Mouse (Mus musculus) induced T-regulatory cell, adult 2 months (primary cell): ENCODE measurements around the gene Fam155a.
"Not testable (repeated sequence)": the region's sequence is repeated elsewhere in the genome, so short reads cannot be mapped to it uniquely, and the experiment has no call there.

Source experiments
- DNase-seq: peaks from one replicate; pipeline ENCODE4 v3.0.0-alpha.2; 2012; ENCODE audit warnings: low read depth

Gene Fam155a

DNA sequence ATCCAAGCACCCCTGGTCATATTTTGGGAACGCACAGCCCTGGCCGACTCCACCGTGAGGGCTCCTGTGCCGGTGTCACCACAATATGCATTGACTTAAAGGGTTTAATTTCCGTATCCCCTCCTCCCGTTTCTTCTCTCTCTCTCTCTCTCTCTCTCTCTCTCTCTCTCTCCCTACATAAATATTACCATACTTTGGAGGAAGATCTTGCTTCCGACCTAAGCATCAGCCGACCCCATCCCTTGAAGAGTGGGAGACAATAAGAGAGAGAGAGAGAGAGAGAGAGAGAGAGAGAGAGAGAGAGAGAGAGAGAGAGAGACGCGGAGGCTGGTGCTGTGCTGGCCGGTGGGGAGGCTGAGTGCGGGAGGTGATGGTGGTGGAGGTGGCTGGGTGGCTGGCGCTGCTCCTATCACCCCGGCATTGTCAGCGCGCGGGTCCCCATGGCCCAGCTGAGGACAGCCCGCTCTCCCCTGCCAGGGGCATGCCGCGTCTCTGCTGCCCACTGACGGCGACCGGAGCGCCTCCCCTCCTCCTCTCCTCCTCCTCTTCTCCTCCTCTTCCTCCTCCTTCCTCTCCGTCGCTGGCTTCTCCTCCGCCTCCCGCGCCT is at the start of gene Fam155a:
TSS of gene Fam155a (minus strand) at position 163 of the 607 bp plus-strand sequence.
- DNase-seq, result no peak

DNA sequence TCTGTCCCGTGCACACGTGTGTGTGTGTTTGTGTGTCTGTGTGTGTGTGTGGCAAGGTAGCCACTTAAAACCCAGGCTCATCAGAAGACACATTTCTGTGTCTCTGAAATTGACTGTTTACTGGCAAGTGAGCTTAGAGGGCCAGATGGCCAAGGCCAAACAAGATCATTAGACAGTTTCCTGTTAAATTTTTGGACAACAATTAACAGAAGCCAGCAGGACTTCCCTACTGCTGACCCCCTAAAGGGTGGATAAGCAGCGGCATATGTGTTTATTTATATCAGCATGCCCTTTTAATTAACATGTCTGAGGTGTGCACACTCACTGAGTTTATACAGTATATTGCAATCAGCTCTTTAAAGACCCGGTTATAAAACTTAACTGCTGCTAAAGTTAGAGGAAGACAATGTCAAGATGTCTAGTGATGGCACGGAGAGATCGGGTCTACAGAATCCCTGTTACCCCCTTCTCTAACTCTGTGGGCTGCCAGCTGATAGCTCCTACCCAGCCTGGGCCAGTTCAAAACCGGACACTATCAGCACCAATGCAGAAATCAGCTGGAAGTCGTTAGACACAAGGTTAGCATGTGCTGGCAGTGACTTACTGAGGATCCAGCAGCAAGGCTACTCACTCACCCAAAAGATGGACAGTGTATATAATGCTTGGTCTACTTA is 42.4 kb upstream of the Fam155a start:
- no peak for DNase-seq

DNA sequence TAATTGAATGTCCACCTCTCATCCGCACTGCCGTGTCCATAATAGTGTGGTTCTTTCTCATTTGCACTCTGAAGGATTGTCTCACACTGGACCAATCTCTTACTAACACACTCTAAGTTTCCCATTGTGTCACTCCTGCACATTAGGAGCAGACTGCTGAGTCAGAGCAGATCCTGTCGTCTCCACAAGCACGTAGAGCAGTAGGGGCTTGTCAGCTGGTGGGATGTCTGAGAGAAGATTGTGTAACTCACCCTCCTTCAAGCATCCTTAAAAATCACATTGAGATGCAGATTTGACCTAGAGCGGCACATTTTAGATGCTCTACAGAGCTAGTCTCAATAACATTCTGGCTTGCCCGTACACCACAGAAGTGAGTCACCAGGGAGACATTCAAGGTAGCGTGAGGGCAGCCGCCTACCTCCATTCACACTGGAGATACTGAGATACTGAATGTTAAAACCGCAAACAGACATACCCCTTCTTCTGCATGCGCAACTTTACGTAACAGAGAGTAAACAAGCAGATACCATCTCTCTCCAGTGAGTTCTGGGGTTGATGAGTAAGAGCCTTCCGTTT is 40.1 kb upstream of the Fam155a start:
- no peak for DNase-seq

DNA sequence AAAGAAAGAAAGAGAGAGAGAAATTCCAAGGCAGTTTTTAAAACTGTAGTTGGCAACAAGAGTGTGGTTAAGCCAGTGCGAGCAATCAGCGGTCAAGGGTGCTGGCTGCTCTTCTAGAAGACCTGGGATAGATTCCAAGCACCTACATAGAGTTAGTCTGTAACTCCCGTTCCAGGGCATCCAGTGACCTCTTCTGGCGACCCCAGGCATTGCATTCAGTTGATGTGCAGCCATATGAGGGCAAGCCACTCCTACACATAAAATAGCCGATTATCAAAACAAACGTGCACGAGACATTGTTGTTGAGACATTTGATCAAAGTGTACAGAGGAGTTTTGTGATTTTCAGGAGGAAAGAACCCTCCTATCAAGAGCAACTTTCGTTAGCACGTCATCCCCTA is 37.6 kb upstream of the Fam155a start:
- no peak for DNase-seq

DNA sequence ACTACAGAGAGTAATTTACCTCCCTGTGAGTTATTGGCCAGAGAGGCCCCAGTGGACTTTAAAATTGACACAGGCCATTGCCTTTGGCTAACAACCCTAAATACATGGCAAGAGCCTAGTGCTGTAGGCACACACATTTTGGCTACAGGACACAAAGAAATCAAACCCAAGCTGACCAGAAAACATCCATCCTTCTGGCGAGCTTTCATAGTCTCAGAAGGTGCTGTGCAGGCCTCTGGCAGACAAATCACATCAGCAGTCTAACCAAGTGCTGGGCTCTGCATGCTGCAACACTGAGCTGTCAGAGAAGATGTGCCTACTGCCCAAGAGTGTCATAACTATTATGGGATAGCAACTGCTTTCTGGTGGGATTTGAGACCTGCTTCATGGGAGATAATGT is 34.7 kb upstream of the Fam155a start:
- no peak for DNase-seq

DNA sequence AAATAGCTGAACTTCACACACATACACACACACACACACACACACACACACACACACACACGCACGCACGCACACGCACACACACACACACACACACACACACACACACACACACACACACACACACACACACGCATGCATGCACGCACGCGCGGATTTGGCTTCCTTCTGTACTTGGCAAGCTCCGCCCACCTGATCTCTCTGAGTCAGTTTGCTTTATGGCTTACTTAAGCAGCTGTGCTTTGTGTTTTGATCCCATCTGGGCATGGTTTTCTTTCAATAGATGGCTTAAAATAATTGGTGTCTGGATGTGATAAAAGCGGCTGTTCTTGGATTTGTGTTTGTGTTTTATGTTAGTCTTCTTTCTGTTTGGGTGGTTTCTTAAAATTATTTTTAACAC is 29.4 kb upstream of the Fam155a start:
- not testable (repeated sequence) for DNase-seq

DNA sequence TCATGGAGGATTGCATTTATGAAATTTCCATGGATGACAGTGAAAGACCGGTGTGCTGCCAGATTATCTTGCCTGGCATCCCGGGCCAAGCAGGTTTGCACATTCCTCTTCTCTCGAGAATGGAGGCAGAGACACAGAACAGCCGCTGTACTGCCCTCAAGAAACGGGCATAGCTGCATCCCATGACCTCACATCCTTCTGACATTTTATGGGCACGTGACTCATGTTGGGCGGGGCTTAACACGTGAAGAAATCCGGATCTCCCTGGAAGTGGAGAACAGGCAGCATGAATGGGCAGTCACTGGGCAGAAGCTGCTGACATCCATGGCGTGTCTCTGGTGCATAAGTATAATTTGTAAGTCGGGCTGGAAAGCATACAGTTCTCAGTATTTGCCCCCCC is 29.0 kb upstream of the Fam155a start:
- no peak for DNase-seq

DNA sequence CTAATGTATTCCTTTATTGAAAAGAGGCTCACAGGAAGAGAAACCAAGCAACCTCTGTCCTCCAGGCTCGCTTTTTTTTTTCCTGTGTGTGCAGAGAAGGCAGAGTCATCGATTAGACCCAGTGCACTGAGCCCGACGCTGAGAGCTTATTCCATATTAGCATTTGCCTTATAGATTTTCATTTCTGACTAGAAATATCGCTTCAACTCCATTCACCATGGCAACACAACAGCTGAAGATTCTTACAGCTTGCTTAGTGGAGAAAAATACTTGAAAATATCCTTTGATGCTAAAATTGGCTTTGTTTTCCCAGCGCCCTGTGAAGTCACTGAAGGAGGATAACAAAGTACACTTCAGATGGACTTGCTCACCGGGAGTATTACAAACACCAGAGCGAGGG is 26.6 kb upstream of the Fam155a start:
- DNase-seq, result no peak

DNA sequence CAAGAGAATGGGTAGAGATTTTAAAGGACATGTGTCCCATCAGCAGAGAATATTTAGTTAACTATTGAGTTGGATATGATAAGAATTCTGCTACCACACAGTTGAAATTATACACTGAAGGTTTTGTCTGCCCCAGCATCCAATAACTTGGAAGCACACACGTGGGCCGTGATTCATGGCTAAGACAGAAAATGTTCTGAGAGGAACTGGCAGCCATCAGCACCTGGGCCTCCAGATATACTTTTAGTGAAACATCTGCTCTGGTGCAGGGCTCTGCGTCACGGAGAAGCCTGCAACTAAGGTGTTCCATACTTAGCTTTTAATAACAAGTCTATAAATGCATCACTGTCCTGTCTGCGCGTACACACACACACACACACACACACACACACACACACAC is 24.8 kb upstream of the Fam155a start:
- no peak for DNase-seq

DNA sequence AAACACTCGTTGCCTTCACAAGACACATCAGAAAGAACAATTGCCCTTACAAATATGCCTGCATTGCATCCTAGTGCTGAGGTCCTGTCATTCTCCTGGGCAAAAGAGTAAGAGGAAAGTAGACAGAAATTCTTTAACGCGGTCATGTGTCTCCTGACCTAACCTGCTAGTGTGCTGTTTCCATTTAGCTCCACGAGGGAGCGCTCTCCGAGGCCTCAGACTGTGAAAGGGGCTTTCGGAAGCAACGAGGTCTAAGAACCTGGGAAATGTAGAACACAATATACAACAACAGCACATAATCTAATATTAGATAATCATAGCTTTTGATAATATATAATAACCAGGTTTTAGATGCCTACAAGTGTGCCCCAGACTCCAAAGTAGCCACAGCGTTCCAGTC is 22.4 kb upstream of the Fam155a start:
- no peak for DNase-seq

DNA sequence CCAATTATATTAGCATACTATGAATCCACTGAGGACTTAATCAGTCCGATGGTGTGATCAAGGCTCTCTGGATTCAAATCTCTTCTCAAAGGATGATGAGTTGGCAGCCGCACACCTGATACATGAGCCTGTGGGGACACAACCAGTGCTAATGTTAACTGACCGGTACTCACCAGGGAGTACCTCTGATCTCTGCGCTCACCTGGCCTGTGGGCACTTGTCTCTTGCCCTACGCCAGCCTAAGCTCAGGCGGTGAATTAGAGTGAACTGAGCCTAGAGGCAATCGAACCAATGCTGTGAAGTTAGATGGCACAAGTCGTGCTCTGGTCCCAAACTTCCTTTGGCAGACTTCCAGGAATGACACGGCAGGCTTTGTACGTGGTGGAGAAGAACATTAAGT is 9.4 kb upstream of the Fam155a start:
- no peak for DNase-seq

DNA sequence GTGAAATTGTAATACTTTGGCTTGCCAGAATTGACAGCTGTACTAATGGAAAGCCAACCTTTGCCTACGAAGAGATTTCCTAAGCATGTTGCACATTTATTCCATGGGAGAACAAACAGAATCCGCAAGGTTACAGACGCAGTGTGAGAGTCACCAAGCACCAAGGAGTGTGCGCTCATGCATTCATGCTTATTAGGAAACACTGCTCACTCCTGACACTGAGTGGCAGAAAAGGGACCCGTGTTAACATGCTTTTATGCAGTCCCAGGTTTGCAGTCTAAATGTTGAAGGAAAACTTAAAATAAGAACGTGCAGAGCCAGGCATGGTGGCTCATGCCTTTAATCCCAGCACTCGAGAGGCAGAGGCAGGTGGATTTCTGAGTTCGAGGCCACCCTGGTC is 7.2 kb upstream of the Fam155a start:
- DNase-seq, result no peak

DNA sequence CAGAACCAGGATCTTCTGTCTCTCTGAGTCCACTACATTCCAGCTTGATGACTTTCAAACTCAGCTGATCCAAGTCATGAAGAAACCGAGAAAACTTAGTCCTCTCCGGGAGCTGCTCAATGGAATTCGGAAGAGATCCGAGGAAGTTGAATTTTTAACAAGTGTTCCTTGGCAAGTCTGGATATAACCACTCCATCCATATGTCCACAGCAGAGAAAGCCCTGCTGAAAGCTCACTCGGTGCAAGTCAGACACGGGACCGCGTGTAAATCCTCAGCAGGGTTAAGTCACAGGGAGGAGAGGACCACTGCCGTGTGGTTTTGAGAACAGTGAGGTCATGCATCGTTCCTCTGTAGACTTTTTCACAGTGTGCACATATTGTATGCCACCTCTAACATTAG is 5.9 kb upstream of the Fam155a start:
- no peak for DNase-seq

DNA sequence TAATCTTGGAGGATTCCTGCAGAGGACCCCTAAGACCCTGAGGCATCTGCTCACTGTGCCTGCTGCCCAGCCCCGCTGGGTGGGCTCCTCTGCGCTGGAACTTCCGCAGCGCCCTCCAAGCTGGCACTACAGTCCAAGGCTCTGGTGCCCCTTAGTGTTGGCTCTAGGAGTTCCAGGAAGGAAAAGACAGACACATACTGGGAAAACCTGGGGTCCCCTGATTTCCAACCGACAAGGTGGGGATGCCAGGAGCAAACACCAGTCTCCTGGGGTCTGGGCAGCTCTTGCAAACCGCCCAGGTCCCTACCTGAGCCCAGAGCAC is 1.5 kb upstream of the Fam155a start:
- DNase-seq, result no peak

DNA sequence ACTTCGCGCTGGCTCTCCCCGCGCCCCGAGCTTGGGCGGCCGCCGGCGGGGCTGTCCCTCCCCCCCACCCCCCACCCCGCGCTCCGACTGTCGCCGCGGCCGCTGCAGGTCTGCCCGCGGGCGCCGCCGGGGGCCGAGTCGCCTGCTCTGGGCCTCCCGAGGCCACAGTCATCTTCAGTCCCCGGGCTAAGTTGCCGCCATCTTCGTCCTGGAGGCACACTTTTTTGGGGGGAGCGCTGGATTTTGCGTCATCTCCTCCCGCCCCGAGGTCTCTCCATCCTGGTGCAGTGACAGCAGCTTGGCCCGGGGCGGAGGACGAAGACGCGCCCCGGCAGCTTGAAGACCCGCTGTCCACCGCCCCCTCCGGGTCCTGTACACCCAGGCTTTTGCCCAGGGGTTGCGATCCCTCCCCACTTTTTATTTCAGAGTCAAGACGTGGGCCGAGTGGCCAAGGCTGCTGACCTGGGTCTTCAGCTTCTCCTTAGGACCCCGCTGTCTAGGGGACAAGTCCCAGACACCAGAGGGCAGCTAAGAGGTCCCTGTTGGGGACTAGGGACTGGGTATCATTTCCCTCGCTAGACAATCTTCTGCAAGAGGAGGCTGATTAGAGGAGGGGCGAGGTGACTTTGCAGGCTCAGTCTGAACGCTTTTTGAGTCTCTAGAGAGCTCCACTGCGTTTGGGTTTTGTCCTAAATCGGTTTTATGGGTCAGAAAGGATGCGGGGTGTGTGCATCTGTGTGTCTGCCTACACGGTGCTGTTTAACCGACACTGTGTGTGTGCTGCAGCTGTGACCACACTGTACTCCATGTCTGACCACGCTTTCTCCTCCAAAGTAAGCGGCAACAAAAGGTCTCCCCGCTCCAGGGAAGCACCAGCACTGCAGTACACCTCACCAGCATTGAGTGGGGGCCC is 901 bp upstream of the Fam155a start:
- DNase-seq, result no peak

DNA sequence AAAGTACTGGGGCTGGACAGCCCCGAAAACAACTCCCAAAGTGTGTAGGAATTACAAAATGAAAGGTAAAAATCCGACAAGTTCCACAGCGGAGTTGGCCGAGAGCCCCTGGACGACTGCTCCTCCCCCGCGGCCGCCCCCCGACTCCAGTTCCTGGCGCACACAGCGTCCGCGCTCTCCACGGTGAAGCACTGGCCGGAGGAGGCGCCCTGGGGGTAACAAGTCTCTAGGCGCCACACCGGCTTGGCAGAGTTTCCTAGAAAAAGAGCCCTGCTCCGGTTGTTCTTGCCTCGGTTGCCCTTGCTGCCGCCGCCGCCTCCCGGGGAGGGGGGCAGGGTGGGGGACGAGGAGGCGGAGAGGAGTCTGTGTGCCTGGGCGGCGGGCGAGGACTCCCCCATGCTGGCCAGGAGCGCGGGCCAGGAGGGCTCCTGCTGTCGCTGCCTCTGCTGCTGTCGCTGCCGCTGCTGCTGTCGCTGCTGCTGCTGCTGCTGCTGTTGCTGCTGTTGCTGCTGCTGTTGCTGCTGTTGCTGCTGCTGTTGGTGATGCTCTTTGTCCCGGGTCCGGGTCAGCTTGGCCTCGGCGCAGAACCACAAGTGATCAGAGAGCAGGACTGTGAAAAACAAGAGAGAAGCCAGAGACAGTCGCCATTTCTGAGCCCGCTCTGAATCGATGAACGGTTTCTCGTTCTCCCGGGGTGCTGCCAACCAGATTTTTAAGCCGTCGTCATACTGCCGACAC is 531 bp downstream of the Fam155a start:
- DNase-seq, result no peak

DNA sequence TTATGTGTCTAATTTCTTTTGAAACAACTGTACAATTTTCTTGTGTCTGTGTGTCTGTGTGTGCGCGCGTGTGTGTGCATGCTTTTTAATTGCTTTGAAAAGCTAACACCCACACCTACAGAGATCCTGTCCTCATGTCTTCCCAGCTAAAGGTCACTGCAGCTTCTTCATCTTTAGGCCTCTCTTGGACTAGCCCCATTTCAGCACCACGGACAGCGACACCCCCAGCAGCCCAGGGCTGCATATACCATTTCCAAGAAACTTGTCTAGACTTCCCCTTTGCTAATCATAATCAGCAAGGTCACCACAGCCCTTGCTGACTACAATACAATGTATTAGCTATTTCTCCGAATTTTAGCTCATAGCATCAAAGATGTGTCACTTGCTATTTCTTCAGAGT is 1.9 kb downstream of the Fam155a start:
- peak; percentile 16 for DNase-seq

DNA sequence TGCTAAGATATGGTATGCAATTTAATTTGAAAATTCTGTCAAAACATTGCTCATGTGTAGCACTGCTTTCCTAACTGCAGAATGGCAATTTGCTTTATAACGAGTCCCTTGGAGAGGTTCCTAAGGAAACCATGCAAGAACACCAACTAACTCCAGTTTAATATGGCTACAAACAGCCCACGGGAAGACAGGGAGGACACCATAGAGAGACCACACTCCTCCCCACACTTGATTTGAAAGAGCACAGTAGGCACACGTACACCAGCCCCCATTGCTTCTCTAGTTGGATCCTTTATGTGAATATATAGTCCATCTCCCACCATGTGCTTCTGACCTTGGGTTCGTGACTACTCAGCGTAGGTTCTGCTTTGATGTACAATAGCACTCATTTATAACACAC is 35.8 kb downstream of the Fam155a start:
- DNase-seq, result no peak

DNA sequence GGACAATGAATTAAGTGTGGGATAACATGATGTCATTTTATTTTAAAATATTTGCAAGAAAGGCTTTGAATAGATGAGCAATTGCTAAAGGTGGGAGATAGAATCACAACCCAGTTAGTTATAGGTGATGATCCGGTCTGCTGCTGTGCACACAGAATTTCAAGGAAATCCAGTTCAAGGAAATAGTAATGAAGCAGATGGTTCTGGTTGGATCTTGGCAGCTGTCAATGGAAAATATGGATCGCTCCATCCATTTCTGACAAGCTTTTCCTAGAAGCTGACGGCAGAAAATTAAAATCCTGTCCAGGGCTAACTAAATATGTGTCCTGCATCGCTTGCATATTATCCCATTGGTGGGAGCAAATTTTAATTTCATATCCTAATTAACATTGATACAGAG is 61.2 kb downstream of the Fam155a start:
- no peak for DNase-seq

DNA sequence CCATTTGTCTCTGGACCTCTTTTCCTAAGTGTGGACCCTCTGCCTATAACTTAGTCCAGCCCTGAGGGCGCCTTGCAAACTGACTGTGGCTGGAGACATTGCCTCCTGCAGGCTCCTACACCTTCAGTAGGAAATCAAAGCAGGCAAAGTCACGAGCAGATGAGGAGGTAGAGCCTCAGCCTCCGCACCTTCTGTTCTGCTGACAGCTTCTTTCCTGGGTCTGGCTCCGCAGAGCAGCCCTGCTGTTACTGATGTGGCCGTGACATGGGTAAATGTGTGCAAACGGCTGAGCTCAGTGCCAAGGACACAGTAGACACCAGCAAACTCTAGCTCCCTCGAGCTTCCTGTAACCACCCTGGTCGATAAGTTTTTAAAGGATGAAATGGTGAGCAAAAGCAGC is 63.5 kb downstream of the Fam155a start:
- no peak for DNase-seq

DNA sequence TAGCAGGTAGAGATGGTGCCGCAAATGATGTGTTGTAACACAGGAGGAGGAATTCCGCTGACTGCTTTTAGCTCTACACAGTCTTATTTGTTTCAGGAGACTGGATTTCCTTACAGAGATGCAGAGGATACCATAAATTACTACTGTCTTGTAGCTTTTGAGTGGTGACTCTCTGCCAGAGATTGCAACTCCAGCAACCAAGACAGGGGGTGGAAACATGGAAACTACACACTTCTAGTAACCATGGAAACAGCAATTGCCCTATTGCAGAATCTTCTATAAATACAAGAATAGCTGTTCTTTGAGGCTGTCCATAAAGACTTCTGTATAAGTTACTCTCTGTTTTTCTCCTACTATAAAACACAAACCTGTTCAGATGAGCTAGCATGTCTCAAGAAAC is 76.2 kb downstream of the Fam155a start:
- no peak for DNase-seq

DNA sequence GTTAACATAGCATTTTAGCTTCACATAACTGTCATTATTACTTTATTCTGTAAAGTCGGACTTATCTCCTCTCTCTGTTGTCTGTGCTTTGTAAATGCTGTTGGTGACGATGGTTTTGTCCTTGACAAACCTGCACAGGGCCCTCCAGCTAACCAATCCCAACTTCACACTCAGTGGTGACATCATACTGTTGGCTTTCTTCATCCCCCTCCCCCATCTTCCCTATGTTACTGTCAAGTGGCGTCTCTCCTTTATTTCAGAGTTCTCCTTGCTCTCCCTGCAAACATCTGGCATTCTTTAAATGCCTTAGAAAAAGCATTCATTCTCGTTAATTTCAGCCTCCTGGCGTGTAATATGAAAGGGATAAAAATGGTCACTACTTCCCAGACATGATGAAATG is 78.6 kb downstream of the Fam155a start:
- no peak for DNase-seq
